8 mouse cellular contexts compared by ENCODE assay signal in genomic region chr13:83724995-83725394, GRCm38 (mm10).
DNase-seq lines count a peak whose midpoint lies in the region; ATAC-seq and TF ChIP-seq lines count a peak whose summit lies in the region.

No protein-coding gene starts in this region.

- TF ChIP-seq POLR2A in thymus, adult 2 months (IDR thresholded peaks at IDR 0.05; ENCODE audit: control insufficient read depth, extremely low read depth, insufficient read depth, low read length, poor library complexity): no peak

- H3K4me1 ChIP-seq in thymus, adult 2 months (replicated peaks; ENCODE audit: control insufficient read depth, insufficient read depth, low read length): no peaks in the 10 kb centered on the region

- peaks cover 13% of the 10 kb centered on the region; the same call in 1 of the 2 replicates for H3K27me3 ChIP-seq in thymus, adult 2 months (ENCODE audit: control insufficient read depth, insufficient read depth, low read length)

- H3K4me3 ChIP-seq in thymus, adult 2 months (ENCODE audit: control insufficient read depth, insufficient read depth, low read length): no peak overlapping the region

- 0 out of 2 replicates have a peak, but pooled peaks have one; percentile 25 for ATAC-seq in erythroid progenitor cell, adult 5-6 weeks (replicated peaks; ENCODE audit: low FRiP score, poor library complexity, severe bottlenecking)
- peak; percentile 68 for ATAC-seq in megakaryocyte-erythroid progenitor cell, adult 5-6 weeks (replicated peaks; ENCODE audit: low FRiP score, low TSS enrichment, poor library complexity, severe bottlenecking)

- H3K27ac ChIP-seq in thymus, adult 2 months (ENCODE audit: control insufficient read depth, insufficient read depth, low read length): no peak overlapping the region

- peak; percentile 50 for DNase-seq in thymus, adult 2 months
- no peak for DNase-seq in thymus, adult 18-20 months
- DNase-seq in brain, embryonic 18.5 days (ENCODE audit: low read depth, low spot score): peak; percentile 76
- DNase-seq in kidney, postnatal 25 days: peak; percentile 55 to 67
- peak; percentile 87 for DNase-seq in right cerebral cortex, postnatal 4 days
- no peak for DNase-seq in urinary bladder, postnatal 36 days (ENCODE audit: low spot score in 2 of 2)

- 5% methylated on average over 11 of the region's 11 CpGs for WGBS in thymus, adult 2 months

- TF ChIP-seq CTCF in thymus, adult 2 months (IDR thresholded peaks at IDR 0.05; ENCODE audit: borderline replicate concordance, control insufficient read depth, extremely low read depth, insufficient read depth, low read length, poor library complexity): peak; percentile 68; the same call in 1 of the 2 replicates

- H3K36me3 ChIP-seq in thymus, adult 2 months (ENCODE audit: control insufficient read depth, insufficient read depth, low read length): no peaks in the 10 kb centered on the region

Comparison
In these comparisons a context has a peak if more than half of its experiments do, and no peak if none do; other contexts are left out.
1. DNase-seq: peak in thymus, adult 2 months (single experiment), brain, embryonic 18.5 days (single experiment), kidney, postnatal 25 days (2 of 2) and right cerebral cortex, postnatal 4 days (single experiment); none in thymus, adult 18-20 months (0 of 2) and urinary bladder, postnatal 36 days (0 of 2).